Mouse (Mus musculus) heart, adult 9 months (tissue): ENCODE measurements around the gene Arhgap8.
"Not testable (repeated sequence)": the region's sequence is repeated elsewhere in the genome, so short reads cannot be mapped to it uniquely, and the experiment has no call there.

ENCODE experiments used
- DNase-seq, 2 experiments: peaks; one replicate each; pipeline ENCODE4 v3.0.0; 2022; ENCODE audit warnings: low spot score in 2 of 2

Gene Arhgap8

DNA sequence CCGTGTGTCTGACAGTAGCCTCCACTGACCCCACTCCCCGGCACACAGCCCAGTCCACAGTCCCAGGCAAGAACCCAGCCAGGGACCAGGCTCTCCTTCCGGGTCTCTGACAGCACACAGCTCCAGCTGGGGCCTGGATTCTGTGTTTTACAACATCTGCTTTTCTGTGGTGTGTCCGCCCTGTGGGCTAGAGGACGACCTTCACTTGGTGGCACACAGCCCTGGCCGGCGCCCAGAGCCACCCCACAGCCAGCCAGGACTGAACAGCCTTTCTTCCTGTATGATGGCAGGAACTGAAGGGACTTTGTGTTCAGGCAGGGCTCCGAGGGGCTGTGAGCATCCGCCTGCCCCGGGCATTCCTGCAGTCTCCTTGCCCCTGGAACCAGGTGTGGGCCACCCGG is 22.2 kb upstream of the Arhgap8 start:
- DNase-seq: peak; percentile 82 to 83

GRCm38 (mm10) chr15:84698189-84698588 is 21.7 kb upstream of the Arhgap8 start:
- no peak for DNase-seq

DNA sequence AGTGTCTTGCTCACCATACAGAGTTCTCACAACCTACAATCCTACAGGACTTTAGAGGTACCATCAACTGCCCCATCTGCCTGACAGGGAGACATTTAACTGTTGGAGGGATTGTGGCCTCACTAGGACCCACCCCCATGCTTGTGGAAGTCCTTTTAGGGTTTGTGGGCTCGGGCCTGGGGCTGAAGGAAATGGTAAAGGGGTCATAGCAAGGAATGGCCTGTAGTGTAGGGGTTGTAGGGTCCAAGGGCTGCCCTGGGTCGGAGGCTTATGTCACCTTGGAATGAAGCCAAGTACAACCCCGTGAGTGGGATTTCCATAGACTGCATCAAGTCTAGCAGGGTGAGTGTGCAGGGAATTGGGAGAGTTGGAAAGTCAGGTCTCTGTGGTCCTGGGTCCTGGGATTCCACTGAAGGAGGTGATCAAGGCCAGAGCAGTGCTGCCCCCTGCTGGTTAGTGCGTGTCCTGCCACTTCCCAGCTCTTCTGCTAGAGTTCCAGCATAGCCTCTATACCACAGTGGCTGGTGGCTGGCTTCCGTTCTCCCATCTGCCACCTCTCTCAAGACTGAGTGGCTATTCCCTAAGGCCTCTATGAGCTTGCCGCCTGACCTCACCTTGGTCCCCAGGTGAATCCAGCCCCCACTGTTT is 19.6 kb upstream of the Arhgap8 start:
- DNase-seq: peak; percentile 44 to 48

- peak; percentile 56 to 60 for DNase-seq
These were observed 17.9 kb upstream of the Arhgap8 start for GRCm38 (mm10) chr15:84701947-84702346.

GRCm38 (mm10) chr15:84702391-84703345 is 17.2 kb upstream of the Arhgap8 start:
- peak; percentile 35 to 39 for DNase-seq

DNA sequence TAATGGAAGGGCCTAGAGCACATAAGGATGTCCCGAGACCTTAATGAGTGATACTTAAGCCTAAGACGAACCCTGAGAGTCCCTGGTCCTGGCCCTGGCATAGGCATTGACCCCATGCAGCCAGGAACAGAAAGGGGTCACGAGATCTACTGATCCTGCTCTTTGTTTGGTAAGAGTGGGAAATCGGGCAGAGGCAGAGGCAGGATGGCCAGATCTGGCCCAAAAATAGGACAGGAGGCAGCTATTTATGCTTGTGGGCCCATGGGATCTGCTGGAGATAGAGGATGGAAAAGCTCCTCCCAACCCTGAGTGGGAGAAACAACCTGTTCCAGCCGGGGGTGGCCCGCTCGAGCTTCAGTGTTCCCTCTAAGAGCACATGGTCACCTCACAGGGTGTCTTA is 15.9 kb upstream of the Arhgap8 start:
- no peak for DNase-seq

DNA sequence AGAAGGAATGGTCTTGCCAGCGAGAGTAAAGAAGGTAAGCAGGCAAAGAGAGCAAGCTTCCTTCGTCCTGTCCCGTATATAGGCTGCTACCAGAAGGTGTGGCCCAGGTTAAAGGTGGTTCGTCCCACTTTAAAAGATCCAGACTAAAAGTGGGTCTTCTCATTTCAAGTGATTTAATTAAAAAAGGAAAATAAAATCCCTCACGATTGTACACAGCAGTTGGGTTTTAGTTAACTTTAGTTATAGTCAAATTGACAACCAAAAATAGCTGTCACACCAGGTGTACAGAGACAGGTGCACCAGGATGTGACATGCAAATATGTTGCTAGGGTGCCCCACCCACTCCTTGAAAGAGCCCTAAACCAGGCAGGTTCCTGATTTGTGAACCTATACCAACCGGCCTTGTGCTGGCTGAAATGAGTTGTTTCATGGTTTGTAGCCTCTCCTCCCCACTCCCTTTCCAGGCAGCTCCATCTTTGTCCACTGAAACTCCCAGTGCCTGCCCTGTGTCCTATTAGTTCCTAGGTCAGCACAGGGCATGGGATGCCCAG is 14.4 kb upstream of the Arhgap8 start:
- DNase-seq: no peak

DNA sequence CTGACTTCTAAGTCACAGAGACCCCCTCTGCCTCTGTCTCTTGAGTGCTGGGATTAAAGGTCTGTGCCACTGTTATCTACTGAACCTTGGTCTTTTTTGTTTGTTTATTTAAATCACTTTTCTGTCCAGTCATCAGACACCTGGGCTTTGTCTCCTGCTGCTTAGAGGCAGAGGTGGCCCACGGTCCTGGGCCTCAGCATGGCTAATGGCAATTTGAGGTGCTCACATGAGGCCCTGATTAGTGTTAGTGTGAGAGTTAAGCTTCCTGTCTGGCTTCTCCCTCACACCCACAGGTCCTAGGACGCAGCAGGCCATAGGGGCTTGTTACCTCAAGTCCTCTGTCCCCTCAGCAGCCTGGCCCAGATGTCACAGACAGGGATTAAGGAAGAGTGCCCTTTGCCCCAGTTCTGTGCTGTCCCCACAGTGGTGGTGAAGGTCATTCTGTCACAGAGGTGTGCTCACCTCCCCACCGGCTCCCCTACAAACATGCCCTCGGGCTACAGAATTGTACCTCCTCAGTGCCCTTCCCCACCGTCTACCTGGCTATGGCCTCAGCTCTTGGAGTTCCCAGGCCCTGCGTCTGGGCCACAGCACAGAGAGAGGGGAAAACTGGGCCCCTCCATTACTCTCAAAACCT is 12.8 kb upstream of the Arhgap8 start:
- DNase-seq: no peak

GRCm38 (mm10) chr15:84712566-84713405 is 7.1 kb upstream of the Arhgap8 start:
- peak; percentile 59 to 67 for DNase-seq

DNA sequence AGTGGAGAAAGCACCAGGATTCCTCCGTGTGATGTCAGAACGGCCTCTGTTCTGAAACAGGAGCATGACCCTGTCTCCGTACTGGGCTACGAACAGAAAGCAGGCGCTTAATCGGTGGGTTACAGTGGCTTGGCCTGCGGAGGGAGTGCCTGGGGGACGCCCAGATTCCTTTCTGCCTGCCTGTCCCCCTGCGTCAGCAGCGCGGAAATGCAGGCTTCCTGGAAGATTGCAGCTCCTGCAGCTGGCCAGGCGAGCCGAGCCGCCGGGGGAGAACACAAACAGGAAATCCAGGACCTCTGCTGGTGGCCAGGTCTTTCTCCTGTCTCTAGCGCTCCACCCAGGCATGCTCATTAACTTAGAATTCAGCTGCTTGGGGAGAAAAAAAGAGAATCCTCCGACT is 5.1 kb upstream of the Arhgap8 start:
- DNase-seq: peak; percentile 91 to 96

GRCm38 (mm10) chr15:84715132-84715531 is 4.7 kb upstream of the Arhgap8 start:
- no peak for DNase-seq

- not testable (repeated sequence) for DNase-seq
These were observed 2.1 kb upstream of the Arhgap8 start for GRCm38 (mm10) chr15:84717570-84718270.

DNA sequence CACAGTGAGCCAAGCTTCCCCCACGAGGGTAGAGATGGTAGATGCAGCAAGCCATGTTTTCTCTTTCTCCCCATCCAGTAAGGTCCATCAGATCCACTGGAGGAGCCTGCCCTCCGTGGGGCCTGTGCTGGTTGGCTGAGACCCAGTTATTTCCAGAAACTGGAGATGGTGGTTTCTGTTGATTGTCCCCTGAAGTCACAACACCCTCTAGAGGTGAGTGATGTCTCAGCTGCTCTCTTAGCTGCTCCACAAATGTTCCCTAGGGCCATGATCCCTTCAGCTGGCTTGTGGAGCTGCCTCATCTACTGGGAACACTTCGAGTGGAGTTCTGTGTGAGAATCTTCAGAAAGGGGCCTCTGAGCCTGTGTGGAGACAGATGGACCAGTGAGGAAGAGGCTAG is 1.1 kb upstream of the Arhgap8 start:
- DNase-seq: no peak

DNA sequence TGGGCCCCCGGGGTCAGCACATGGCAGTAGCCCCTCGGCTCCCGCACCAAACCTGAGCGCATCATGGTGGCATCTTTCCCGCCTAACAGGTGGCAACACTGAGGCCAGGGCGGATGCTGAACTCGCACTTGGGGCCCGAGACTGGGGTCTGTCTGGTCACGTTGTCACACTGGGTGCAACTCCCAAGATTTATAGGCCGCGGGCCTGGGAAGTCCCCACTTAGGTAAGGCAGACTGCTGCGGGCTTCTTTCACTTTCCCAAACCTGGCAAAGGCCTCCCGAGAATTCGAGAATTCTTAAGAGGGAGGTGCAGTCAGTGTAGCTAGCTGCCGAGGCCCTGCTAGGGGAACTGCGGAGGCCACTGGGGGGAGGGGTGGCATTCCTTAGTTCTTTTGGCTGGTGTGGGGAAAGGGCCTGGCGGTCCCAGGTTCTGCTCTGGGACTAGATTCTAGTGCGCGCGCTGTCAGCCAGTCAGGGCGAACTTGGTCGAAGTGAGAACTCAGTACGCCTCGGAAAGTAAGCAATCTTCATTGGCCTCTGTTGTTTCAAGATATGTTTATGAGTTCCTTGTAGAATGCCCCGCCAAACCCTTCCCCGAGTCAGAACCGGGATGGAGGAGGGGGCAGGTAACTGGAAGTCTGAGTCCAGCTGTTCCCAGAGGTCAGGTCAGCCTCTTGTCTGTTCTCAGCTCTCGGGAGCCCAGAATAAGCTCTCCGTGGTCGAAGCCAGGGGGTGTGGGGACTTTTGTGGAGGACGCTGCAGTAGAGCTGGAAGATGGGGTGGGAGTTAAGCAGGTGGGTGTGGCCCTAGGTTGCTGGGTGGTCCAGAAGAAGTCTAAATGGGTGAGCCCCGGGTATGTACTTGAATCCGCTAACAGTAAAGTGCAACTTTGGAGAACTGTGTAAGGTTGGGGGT is 696 bp downstream of the Arhgap8 start:
- no peak for DNase-seq

DNA sequence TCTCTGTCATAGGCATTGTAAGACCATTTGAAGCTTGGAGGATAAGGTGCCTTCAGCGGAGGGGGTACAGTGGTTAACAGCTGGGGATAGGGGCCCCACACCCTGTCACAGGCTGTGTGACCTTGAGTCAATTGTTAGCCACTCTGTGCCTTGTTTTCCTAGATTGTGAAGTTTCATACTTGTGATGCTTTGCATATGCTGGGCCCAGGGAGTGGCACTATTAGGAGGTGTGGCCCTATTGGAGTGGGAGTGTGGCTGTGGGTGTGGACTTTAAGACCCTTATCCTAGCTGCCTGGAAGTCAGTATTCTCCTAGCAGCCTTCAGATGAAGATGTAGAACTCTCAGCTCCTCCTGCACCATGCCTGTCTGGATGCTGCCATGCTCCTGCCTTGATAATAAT is 3.8 kb downstream of the Arhgap8 start:
- DNase-seq: not testable (repeated sequence)

DNA sequence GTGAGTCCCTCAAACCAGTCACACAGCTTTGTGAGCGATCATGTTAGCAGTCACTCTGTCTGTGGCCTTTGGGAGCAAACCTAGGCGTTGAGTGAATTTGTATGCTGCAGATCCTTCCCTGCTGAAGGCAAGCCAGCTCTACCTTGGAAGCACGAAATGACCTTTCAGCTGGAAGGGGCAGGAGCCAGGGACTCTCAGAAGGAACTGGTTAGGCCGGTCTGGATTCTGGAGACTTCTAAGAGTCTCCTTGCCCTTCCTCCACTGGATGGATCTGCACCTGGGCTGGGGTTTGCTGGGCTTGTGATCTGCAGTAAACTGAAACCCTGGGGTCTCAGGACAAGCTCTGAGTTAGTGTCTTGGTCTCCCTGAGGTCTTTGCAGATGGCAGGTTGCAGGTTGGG is 4.3 kb downstream of the Arhgap8 start:
- no peak for DNase-seq

GRCm38 (mm10) chr15:84729685-84730084 is 9.8 kb downstream of the Arhgap8 start:
- DNase-seq: peak in 1 of 2 experiments; percentile 23

GRCm38 (mm10) chr15:84730893-84731292 is 11.0 kb downstream of the Arhgap8 start:
- DNase-seq: no peak

DNA sequence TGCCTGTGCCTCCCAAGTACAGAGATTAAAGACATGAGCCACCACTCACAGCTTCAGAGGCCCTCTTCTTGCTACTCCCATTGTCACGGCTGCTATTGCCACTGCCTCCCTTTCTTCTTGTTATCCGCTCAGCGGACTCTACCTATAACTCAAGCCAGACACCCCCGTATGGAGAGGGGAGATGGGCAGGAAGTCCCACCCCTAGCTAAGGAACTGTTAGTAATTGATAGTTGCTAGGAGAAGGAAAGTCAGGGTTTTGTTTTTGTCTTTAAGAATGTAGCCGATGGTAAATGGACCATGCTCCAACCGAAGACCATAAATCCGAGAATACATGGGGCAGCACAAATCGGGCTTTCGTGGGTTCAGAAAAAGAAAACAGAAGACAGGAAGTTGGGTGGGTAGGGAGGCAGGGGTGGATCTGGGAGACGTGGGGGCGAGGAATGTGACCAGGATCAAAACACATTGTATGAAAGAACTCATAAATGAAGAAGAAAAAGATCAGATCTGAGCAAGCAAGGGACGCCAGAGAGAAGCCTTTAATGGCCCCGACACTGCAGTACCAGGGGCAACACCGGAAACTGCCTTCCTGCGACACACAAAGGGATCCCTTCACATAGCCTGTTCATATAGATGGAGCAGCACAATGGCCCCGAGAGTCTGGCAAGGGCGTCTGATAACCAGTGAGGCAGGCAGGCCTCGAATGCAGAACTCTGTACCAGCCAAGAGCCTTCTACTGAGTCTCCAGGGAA is 12.0 kb downstream of the Arhgap8 start:
- no peak for DNase-seq
